Mouse (Mus musculus) G1E-ER4 (cell line): ENCODE data around the gene Apbb1ip. TPM values are rescaled to one million over a fixed set of nuclear protein-coding genes. Genes with fewer than 3 reads are reported as not detected.

Experiments used
- GATA1 ChIP-seq: IDR thresholded peaks from one replicate; pipeline ENCODE4 v1.8.0; 2012; ENCODE audit warnings: low read length, inconsistent platforms
- polyA plus RNA-seq: library from polyadenylated mRNA; stranded (reverse); fragments of >175 nt; gene quantifications from 2 replicates; pipeline ENCODE4 v1.2.3, GENCODE M21; 2012

Gene Apbb1ip
- polyA plus RNA-seq, 1 experiment = 97.4 TPM

GRCm38 (mm10) chr2:22760452-22760851 is 13.4 kb upstream of the Apbb1ip start:
- TF ChIP-seq GATA1 = no peak

DNA sequence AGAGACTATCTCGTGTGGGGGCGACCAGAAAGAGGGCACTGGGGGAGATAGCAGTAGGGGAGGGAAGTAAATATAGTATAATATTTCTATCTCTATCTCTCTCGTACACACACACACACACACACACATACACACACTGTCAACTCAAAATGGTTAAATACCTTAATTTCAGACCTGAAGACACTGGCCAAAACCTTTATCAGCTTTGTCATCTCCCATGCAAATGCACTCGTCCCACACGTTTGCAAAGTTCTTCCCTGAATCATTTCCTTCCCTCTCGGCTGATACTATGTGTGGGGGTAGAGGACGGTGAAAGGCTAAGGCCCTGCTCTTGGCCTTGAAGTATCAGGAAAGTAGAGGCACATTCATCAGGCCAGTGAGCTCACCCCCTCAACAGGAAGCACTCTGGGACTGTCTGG is 12.8 kb upstream of the Apbb1ip start:
- TF ChIP-seq GATA1 = no peak

GRCm38 (mm10) chr2:22764774-22765387 is 9.0 kb upstream of the Apbb1ip start:
- no peak for TF ChIP-seq GATA1

DNA sequence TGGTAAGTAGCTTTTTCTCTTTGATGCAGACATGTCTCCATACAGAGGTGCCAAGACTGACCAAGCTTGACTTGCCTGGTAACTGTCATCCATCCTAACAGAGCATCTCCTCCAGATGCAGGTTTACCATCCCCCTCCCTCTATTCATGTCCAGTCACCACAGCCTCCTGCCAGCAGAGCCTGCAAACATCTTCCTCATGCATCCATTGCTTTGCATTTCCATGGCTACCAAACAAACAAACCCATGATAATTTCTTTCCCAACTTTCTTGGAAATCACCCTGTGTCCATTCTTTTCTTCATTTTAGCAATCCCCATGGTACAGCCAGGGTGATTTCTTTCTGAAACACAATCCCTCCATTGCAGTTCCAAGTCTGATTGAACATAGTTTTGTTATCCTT is 2.6 kb upstream of the Apbb1ip start:
- no peak for TF ChIP-seq GATA1

GRCm38 (mm10) chr2:22774181-22774751 is 372 bp downstream of the Apbb1ip start:
- TF ChIP-seq GATA1 = no peak

DNA sequence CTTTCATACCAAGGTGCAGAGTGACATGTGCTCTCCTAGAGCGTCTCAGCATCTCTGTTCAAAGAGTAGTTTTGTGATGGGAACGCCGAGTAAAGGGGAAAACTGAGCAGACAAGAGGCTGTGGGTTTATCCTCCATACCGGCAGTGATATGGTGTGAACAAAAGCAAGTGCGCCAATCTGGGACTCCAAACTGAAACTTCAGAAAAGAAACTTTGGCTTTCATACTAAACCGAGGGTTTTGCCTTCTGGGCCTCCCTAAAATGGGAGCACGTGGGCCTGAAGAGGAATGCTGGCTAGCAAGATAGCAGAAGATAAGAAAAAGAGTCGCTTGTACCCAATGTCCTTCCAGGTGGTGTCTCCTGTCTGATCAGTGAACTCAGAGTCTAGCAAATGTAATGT is 1.3 kb downstream of the Apbb1ip start:
- TF ChIP-seq GATA1 = no peak

- TF ChIP-seq GATA1 = no peak
Observed at GRCm38 (mm10) chr2:22775681-22776080, 1.8 kb downstream of the Apbb1ip start.

- TF ChIP-seq GATA1 = no peak
Observed at GRCm38 (mm10) chr2:22776568-22777230, 2.8 kb downstream of the Apbb1ip start.

GRCm38 (mm10) chr2:22777757-22778156 is 3.9 kb downstream of the Apbb1ip start:
- peak; percentile 25 for TF ChIP-seq GATA1

GRCm38 (mm10) chr2:22780884-22781283 is 7.0 kb downstream of the Apbb1ip start:
- TF ChIP-seq GATA1 = no peak

DNA sequence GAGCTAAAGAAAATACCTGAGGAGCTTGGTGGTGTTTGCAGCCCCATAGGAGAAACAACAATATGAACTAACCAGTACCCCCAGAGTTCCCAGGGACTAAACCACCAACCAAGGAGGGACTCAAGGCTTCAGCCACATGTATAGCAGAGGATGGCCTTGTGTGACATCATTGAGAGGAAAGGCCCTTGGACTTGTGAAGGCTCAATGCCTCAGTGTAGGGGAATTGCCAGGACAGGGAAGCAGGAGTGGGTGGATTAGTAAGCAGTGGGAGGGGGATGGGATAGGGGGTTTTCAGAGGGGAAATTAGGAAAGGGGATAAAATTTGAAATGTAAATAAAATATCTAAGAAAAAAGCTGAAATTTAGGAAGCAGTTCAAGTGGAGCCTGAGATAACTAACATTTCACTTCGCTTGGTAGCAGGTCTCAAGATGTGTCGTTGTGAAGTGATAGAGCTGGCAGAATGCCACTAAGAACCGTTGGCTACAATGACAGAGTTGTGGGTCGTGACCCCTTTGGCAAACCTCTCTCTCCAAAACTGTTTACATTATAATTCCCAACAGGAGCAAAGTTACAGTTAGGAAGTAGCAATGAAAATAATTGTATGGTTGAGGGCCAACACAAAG is 7.6 kb downstream of the Apbb1ip start:
- TF ChIP-seq GATA1 = no peak

GRCm38 (mm10) chr2:22782057-22782456 is 8.2 kb downstream of the Apbb1ip start:
- TF ChIP-seq GATA1 = peak; percentile 75

GRCm38 (mm10) chr2:22783137-22783638 is 9.3 kb downstream of the Apbb1ip start:
- no peak for TF ChIP-seq GATA1

- no peak for TF ChIP-seq GATA1
Observed at GRCm38 (mm10) chr2:22784186-22784585, 10.3 kb downstream of the Apbb1ip start.

- no peak for TF ChIP-seq GATA1
Observed at GRCm38 (mm10) chr2:22784771-22785170, 10.9 kb downstream of the Apbb1ip start.

DNA sequence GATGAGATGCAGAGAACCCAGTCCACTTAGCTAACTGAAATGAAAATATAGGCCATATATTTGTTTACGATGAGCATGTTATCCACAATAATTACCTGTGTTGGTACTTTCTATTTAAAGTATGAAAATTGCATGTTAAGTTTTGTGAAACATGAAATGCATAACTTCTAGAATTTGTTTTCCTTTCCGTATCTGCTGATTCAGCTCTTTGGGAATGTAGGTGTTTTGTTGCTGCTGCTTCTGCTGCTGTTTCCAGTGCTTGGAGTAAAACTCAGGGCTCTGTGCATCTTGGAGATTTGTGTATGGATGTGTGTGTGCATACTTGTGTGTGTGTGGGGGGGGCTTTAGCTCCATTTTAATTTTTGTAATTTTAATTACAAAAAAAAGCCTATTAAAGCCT is 14.8 kb downstream of the Apbb1ip start:
- TF ChIP-seq GATA1 = no peak

DNA sequence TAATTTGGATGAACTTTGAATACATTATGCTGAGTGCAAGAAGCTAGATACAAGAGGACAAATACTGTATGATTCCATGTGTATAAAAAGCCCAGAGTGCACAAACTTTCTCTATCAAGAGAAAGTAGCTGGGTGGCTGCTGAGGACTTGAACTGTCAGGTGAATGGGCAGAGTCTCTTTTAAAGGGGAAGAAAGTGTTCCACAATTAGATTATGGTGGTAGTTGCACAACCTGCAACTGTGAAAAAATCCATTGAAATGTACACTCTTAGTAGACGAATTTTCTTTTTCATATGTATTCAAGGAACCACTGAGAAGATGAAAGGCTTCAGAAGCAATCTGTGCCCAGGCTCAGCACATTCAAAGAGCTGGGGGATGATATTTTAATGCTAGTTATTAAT is 15.7 kb downstream of the Apbb1ip start:
- no peak for TF ChIP-seq GATA1
